Mouse (Mus musculus) thymus, postnatal 0 days (tissue): ENCODE measurements around the gene Acsl1. TPM values are rescaled to one million over a fixed set of nuclear protein-coding genes. Genes with fewer than 3 reads are reported as not detected.

Source experiments
- DNase-seq: peaks from one replicate; pipeline ENCODE4 v3.0.0-alpha.2; 2015; ENCODE audit warnings: low spot score
- polyA plus RNA-seq: library from polyadenylated mRNA; unstranded; fragments of >200 nt; fragmentation: Nextera tagmentation; extraction: Ambion mirVana; gene quantifications from 2 replicates; pipeline ENCODE4 v1.2.1, GENCODE M21; 2015

Gene Acsl1
- polyA plus RNA-seq, 1 experiment from 2014 or later = 8.4 TPM

DNA sequence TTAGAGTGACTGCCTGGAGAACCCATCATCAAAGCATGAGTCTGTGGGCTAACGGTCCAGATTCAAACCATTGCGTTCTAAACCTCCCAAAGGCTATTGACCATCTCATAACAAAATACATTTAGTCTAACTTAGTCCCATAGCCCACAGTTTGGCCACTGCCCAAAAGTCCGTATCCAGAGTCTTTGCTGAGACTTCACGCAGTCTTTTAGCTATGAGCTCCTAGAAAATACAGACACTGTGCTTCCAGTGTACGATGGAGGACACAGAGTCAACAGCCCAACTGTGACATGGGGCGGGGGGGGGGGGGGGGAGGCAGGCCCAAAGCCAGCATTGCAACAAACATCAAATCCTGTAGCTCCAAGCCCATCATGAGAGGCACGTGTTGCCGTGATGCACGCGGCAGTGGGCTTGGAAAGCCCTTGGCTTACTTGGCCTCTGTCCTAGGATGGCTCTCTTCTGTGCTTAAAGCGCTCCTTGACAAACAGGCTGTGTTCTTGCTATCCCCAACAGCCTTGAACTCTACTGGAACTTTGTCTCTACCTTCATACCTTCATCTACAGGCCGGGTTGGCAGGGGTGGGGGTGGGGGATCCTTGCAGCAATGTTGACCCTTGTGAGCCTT, 32.3 kb downstream of the Acsl1 start:
- DNase-seq = no peak

DNA sequence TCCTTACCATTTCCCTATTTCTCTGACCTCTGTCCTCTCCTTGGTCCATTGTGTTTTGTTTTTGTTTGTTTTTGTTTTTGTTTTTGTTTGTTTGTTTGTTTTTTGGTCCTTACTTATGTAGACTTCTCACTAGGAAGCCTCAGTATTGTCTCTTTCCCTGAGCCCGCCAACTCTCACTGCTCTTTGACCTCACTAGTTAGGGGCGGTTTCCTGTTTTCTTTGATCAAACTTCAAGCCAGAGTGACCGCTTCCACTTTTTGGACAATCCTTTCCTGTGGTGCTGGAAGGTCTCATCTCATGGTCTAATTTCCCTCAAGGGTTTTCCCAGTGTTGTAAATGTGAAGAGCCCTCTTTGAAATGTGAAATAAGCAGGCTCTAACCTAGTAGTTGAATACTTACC, 33.4 kb downstream of the Acsl1 start:
- no peak for DNase-seq

- DNase-seq = peak; percentile 62
Observed at GRCm38 (mm10) chr8:46508488-46509395, 37.9 kb downstream of the Acsl1 start.

DNA sequence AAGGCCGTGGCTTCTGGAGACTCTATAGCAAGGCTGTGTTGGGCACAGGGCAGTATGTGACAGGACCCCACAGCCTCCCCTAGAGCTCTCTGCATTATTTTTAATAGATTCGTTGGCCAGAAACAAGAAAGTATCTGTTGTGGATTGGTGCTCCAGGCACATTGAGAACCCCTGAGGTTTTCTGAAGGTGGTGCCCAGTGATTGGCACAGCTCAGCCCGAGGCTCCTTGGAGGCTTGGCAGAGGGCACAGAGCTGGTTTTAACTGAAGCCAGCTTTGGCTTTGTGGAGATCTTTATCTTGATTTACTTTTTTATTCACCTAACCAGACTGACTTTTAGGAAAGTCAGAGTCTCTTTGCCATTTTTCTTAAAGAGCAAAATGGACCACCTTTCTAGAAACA, 38.6 kb downstream of the Acsl1 start:
- DNase-seq = no peak

GRCm38 (mm10) chr8:46511336-46511735, 40.5 kb downstream of the Acsl1 start:
- DNase-seq = peak; percentile 54

DNA sequence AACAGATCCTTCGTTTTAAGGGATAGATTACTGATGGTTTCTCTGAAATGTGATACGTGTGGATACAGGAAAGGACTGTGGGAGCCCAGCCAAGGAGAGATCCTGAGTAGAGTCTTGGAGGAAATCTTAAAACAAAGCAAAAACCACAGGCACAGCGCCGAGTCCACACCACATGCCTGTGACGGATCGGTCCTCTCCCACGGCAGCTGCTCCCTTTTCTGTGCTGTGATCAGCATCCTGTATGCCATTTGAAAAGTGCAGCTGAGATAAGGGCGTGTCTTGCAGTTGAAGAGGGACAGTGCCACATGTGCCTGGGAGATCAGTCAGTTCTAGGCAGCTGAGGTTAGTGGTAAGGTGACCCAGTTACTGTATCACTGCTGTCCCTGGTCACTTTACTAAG, 41.7 kb downstream of the Acsl1 start:
- peak; percentile 69 for DNase-seq

DNA sequence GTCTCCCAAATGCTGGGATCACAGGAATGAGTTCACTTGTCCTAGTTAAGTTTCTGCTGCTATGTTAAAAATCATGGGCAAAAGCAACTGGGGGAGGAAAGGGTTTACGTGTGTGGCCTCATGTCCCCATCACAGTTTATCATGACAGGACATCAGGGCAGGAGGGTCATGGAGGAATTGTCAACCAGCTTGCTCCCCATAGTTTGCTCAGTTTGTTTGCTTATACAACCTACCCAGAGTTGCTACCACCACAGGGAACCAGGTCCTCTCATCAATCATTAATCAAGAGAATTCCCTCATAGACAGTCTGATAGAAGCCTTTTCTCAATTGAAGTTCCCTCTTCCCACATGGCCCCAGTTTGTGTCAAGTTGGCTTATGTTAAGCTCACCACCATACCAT, 43.2 kb downstream of the Acsl1 start:
- no peak for DNase-seq

GRCm38 (mm10) chr8:46520667-46521066, 49.8 kb downstream of the Acsl1 start:
- DNase-seq = no peak

- DNase-seq = no peak
Observed at GRCm38 (mm10) chr8:46526098-46526497, 55.3 kb downstream of the Acsl1 start.

DNA sequence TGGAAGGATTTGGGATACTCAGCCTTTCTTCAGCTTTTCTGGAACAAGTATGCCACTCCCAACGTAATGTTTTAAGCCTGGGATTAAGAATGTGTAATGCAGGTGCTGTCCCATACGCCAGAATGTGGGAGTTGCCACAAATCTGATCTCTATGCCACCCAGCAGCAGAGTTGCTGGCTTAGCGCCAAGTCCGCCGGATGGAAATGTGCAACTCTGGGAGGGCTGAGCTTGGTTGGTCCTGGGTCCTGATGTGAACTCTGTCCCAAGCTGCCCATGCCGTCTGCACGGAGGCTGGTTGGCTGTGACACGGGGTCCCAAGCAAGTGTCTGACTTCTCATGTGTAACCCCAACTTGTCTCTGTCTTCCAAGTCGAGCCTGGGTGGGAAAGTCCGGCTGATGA, 56.0 kb downstream of the Acsl1 start:
- no peak for DNase-seq

DNA sequence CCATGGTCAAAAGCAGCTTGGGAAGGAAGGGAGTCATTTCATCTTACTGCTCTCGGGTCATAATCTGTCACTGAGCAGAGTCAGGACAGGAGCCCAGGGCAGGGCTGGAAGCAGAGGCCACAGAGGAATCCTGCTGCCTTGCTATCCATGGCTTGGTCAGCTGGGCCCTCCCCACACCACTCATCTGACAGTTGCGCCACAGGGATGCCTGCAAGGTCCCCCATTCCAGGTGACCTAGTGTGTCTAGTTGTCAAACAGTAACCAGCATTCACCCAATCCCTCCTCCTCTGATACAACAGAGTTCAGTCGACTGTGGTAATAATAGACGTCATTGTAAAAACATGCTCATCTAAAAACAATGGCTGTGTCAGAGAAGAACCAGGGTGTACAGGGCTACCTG, 58.7 kb downstream of the Acsl1 start:
- DNase-seq = no peak

DNA sequence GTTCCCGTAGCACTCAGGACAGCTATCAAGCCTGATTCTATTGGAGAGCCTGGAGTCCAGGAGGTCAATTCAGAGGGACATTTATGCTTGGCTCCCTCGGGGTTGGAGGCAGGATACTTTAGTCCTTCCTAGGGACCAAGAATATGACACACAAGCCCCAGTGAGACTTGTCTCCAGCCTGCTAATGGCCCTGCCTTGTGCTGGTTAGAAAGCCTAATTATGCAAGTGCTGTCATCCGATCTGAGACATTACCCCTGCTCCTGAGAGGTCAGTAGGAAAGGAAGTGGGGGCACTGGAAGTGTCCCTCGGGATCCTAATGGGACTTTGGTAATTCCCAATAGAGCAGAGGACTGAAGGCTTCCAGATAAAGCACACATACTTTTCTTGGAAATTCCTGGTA, 59.7 kb downstream of the Acsl1 start:
- DNase-seq = no peak

GRCm38 (mm10) chr8:46533926-46534325, 63.1 kb downstream of the Acsl1 start:
- DNase-seq = no peak

DNA sequence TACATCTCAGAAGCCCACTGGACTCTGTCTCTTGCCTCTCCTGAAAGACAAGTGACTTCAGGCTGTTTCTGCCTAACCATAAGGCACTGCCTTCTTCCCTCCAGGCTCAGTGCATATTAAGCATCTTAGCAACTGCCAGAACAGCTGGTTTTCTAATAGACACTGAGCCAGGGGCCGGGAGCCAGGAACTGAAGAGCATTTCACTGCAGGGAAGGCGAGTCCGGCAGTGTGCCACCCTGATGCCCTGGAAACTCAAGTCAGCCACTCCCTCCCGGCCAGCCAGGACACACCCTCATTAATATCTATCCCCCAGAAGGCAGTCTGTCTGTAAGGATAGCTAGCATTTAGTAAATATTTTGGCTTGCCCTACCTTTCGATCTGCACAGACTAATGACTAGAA, 68.9 kb downstream of the Acsl1 start:
- no peak for DNase-seq

- peak; percentile 60 for DNase-seq
Observed at GRCm38 (mm10) chr8:46543191-46543590, 72.4 kb downstream of the Acsl1 start.

GRCm38 (mm10) chr8:46543662-46544061, 72.8 kb downstream of the Acsl1 start:
- no peak for DNase-seq

GRCm38 (mm10) chr8:46545854-46546253, 75.0 kb downstream of the Acsl1 start:
- DNase-seq = no peak

- no peak for DNase-seq
Observed at GRCm38 (mm10) chr8:46546431-46547176, 75.8 kb downstream of the Acsl1 start.

GRCm38 (mm10) chr8:46547245-46547644, 76.4 kb downstream of the Acsl1 start:
- DNase-seq = peak; percentile 58

- no peak for DNase-seq
Observed at GRCm38 (mm10) chr8:46550058-46550457, 79.2 kb downstream of the Acsl1 start.

DNA sequence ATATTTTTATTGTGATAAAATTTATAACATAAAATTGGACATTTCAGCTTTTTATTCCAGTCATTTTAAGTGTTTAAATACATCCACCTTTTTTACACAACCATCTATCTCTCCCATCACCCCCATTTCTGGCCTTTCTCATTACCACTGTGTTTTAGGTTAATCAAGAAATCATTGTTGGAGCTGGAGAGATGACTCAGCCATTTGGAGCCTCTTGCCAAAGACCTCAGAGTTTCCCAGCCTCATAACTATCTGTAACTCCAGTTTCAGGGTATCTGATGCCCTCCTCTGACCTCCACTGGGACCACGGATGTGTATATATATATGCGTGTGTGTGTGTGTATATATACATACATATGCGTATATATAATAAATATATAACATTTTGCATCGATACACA, 80.2 kb downstream of the Acsl1 start:
- no peak for DNase-seq
